Mouse (Mus musculus) subcutaneous adipose tissue, adult 2 months (tissue): Measurements from ENCODE around the gene Rab36. TPM values are rescaled to one million over a fixed set of nuclear protein-coding genes. Genes with fewer than 3 reads are reported as not detected.

Experiments used
- polyA plus RNA-seq: library from polyadenylated mRNA; depleted of rRNA; stranded (reverse); fragments of >200 nt; gene quantifications from 2 replicates; pipeline ENCODE4 v1.2.3, GENCODE M21; 2012; ENCODE audit warnings: low replicate concordance; rRNA removed

The Rab36 gene
- polyA plus RNA-seq: 3.2 and 23.7 TPM in 2 replicates

DNA sequence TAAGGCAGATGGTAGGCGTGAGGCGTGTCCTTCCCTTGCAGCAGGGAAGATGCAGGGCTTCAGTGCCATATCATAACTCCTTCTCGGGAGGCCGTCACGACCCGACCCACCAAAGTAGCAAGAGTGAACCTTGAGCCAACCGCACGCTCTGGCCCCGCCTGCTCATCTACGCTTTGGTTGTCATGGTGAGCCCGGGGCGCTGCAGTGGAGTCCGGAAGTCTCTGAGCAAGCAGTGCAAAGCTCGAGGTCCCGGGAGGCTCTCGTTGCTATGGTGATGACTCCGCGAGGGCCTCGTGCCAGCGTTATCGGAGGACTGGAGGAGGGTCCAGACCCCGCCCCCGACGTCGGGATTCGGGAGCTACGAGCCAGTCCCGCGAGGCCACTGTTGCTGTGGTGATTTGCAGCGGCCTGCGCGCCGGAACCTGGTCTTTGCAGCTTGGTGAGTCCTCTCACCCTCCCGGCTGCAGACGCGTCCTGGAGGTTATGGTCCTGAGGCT lies at the start of gene Rab36:
Rab36 (plus strand) TSS at position 176 of the 497 bp plus-strand sequence.

DNA sequence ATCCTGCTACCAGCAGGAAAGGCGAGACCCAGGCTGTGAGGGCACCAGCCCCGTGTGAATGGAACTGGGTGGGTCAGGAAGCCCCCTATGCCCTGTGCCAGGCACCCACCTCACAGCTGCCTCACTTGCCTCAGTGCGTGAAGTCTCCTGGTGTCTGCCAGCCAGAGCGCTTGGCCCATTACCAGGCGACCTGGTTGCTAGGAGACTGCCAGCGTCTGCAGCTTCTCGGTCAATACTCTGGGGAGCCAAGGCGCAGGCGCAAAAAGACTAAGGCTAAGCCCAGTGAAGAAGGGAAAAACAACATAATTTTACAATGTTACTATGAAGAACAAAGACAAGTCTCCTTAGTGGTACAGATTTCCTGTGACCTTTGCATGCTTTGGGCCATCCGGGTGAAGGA lies 4.5 kb upstream of the Rab36 start, which contains the start of gene Rsph14:
Rsph14 (minus strand) TSS at position 192 of the 400 bp plus-strand sequence.

DNA sequence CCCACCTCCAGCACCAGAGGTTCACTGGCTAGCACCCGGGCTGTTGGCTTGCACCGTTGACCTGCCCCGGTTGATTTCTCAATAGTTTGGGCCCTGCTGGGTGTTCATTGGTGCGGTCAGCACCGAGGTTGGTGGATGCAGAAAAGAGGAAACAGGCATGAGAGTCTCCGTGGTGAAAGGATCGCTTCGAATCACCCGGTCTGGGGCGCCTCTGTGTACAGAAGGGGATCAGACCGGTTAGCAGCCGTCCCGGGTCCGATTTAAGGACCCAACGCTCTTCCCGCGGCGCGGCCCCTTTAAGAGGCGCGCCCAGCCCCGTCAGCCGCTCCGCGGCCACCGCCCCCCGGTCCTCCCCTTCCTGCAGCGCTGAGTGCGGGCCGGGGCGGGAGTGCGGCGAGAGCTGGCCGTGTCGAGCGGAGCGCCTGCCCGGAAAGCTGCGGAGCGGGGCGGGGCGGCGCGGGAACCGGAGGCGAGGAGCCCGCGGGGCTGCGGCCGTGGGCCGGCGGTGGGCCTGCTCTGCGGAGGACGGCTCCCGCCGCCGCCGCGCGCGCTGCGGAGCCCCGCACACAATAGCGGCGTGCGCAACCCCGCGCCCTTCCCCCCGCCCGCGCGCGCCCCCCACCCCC lies 23.5 kb downstream of the Rab36 start, which contains the start of gene Bcr:
Bcr (plus strand) TSS at position 376 of the 626 bp plus-strand sequence.

Other genes with a start within 250 kb of the Rab36 start
- gene Gnaz, start 69.9 kb upstream of the Rab36 start, polyA plus RNA-seq: 1.4 and 7.9 TPM in 2 replicates
- gene Rsph14, start 4.5 kb upstream of the Rab36 start, polyA plus RNA-seq: not detected in 2 replicates
- gene Bcr, start 23.5 kb downstream of the Rab36 start, polyA plus RNA-seq: 25.4 and 32.4 TPM in 2 replicates
- gene Specc1l, start 175.0 kb downstream of the Rab36 start, polyA plus RNA-seq: 16.1 and 24.9 TPM in 2 replicates